Mouse (Mus musculus) ovary, adult 18-20 months (tissue): ENCODE measurements around the gene Them4.

Experiments
- DNase-seq: peaks from one replicate; pipeline ENCODE4 v3.0.0; 2022; ENCODE audit warnings: low spot score, mixed read lengths

Them4 gene

DNA sequence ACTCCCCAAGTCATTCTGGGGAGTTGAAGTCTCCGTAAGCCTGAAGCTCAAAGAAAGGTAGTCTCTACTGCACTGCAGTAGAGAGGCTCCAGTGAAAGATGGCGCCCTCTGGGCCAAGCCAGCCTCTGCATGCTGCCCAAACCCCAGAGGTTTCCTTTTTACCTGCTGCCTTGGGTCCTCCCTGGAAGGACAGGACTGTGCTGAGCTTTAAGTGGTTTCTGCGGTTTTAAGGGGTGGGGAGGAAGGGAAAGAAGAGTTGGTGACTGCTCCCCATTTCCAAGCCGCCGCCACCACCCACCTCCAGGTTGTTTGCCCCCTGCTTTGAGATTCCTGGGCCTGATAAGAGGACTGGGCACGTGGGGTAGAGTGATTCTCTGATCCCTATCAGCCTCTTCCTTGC lies 58.7 kb downstream of the Them4 start:
- no peak for DNase-seq

DNA sequence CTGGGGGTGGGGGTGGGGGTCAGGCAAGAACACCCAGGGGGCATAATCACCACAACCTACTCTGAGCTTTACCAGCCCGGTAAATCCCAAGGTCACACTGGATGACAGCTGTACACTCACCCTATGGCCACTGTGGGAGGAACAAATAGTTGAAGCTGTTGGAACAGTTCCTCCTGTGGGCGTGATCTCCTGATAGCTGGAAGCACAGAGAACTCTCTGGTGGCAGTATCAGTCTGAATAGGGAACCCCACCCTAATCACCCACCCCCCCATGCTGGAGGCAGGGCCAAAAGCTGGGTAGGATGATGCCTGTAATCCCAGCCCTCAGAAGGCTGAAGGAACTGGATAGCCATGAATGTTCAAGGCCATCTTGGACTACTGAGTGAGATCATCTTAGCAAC lies 59.8 kb downstream of the Them4 start:
- peak; percentile 15 for DNase-seq

DNA sequence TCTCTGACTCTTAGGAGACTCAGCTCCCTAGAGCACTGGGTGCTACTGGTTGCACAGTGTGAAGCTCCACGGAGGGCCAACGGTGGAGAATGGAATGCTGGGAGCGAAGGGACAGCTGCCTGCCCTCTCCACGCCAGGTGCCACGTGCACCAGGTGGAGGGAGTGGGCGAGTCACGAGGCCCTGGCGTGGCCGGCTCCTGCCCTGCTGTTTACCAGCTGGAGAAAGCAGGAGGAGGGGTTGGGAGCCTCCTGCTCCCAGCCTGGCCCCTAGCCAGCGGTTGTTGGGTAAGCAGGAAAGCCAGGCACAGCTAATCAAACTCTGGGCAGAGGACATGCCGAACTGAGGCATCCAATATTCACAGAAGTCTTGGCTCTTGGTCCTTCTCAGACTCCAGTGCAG lies 61.7 kb downstream of the Them4 start:
- DNase-seq = peak; percentile 84

DNA sequence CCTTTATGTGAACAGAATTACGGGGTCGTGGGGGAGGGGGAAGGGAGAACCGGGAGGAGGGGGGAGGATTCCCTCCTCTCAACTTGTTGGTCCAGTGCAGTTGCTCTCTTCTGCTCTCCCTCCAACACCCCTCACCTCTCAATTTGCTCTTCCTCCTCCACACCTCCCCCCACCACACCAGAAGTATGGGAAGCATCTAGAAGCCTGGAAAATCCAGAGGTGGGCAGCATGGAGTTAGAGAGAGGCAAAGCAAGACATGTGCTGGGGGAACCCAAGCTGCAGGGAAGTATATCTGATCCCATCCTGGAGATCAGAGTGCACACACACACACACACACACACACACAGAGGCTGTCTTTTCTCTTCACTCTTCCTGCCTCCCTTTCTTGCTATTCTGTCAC lies 62.1 kb downstream of the Them4 start:
- DNase-seq = no peak

DNA sequence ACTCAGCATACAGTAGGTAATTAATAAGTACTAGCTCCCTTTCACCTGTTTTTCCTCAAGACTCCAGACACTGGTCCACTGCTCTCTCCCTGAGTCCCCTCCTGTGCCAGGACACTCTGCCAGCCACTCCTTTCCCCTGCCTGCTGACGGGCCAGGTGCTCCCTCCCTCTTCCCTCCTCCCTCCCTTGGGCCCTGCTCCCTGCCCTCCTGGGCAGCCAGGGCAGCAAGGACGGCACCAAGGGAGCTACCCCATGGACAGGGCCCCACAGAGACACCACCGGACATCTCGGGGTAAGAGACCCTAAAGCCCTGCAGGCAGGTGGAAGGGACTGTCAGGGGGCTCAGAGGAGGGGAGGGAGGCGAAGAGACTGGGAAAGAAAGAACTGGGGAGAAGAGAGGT lies 62.8 kb downstream of the Them4 start, which contains the start of gene Rorc:
Gene Rorc (plus strand): TSS at position 154 of the 400 bp plus-strand sequence.
- DNase-seq = peak; percentile 29

DNA sequence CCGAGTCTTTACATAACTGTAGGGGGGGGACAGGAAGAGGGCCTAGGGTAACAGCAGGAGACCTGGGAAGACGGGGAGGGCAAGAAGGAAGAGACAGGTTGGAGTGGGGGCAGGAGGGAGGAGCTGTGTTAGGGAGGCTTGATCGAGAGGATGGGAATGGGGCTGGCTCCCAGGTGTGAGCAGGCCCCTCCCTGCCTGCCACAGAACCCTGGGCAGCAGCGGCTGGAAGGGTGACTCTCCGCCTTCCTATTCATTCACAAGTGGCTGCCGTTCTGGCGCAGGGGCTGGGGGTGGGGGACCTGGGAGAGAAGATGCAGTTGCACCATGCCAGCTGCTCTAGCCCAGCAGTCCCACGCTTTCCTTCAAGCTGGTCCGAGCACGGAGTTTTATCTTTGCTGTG lies 63.2 kb downstream of the Them4 start:
- no peak for DNase-seq

DNA sequence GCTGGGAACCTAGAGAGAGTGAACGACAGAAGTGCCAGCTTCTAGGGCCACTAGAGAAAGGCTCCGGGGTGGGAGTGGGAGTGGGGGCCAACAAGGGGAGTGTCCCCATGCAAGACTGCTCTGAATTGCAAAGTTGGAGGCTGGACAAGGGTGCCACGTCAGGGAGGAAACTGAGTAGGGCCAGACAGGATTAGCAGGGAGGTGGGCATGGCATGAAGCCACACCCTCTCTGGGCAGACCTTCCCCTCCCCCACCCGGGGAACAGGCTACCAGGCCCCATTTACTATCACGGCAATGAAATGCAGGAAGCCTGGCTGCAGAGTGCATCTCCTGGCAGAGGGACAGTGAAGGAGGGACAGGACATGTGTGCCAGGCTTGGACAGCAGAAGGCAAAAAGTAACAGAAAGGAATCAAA lies 63.7 kb downstream of the Them4 start:
- no peak for DNase-seq

DNA sequence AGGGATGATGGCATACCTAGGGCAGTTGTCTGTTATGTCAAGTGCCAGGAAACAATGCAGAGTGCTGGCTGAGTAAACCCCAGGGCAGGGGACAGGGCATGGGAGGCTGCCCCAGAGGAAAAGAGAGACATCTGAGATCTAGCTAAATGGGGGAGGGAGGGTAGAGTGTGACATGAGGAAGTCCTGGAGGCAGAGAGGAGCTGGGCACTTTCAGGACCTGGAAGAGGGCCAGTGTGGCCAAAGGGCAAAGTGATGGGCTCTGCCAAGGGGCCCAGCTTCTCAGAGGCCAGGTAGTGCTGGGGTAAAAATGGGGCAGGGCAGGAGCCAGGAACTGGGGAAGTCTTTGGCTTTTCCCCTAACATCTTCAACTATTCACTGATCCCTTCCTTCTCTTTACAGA lies 64.7 kb downstream of the Them4 start:
- DNase-seq = no peak

DNA sequence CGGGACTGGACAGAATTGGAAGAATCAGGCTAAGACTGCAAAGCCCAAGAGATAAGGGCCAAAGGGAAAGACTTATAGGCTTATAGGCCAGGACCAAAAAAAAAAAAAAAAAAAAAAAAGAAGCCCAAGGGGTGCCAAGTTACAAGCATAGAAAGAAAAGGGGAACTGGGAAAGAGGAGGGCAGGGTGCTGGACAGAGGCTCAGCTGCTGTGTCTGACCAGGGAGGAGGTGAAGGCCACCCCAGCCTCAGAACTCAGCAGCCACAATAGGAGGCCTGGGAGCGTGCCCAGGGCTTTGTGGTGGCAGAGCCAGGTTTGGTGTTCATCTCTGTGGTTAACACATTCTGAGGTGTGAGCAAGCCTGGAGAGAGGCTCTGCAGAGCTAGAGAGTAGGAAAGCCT lies 65.3 kb downstream of the Them4 start:
- DNase-seq = peak; percentile 42

DNA sequence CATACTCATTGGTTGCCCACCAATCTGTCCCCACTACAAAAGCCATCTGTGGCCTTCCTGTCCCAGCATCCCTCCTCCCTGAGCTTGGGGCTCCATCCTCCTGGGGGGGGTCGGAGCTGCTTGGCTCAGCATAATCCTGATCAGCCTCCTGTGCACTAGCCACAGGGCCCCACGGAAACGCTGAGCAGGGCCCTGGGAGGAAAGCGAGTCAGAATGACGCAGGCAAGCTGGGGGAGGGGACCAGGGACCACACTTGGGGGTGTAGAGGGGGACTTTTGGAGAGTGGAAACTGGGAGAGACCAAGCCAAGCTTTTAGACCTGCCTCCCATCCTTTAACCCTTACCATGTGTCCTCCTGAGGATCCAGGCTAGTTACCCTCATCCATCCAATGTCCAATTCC lies 66.0 kb downstream of the Them4 start:
- DNase-seq = no peak

DNA sequence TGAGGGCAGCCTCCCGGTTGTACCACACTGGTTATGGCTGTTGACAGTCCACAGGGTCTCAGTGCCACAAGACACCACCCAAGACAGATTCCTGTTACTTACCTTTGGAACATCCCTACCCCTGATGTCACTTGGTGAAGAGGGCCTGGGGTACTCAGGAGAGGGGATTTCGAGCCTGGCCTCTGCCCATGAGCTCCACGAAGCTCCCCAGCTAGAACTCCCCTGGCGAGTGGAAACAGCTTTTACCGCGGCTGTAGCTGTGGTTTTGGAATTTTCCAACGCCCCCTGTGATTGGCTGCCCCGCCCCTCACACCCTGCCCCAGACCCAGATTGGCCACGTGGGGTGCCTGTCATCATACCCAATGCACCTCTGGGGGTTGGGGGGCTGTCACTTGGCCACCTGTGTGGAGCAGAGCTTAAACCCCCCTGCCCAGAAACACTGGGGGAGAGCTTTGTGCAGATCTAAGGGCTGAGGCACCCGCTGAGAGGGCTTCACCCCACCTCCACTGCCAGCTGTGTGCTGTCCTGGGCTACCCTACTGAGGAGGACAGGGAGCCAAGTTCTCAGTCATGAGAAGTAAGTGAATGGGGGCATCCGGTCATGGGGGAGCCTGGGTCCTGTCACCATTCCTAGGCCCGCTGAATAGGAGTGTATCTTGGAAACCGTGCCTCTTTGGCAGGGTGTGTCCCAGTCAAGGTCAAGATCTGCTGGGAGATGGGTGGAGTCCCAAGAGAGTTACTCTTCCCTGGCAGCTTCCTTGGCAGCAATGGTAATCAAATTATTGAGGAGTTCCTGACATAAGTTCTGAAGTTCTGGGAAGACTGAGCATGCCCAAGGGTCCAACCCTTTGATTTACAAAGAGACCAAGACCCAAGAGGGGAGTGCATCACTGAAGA lies 67.4 kb downstream of the Them4 start:
- no peak for DNase-seq

DNA sequence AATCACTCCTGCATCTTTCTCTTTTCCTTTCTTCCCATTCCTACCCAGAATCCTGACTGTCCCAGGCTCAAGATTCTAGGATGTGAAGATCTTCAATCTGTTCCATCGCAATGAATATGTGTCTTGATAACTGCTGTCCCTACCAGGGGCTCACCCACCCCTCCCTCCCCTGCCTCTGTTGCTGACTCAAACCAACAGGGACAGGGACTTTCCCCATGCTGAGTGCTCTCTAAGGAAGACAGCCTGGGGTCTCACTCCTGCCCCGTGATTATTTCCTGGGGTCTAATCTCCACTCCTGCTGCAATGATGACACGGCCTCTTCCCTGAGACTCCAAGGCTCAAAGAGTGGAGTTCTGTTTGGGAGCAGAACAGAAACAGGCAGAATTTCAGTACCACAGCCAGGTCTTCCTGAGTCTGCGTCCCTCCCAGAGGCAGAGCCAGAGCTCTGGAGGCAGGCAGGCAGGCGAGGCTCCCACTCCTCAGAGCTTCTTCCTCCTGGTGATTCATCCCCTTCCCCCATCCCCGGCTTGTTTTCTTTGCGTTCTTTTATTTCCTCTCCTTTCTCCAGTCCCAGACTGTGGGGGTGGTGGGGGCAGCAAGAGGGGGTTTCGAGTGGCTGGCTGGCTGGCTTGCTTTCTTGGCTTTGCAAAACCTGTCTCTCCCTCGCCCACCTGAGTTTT lies 70.1 kb downstream of the Them4 start:
- DNase-seq = no peak
